16 mouse cellular contexts compared by ENCODE assay signal in the genomic region with DNA sequence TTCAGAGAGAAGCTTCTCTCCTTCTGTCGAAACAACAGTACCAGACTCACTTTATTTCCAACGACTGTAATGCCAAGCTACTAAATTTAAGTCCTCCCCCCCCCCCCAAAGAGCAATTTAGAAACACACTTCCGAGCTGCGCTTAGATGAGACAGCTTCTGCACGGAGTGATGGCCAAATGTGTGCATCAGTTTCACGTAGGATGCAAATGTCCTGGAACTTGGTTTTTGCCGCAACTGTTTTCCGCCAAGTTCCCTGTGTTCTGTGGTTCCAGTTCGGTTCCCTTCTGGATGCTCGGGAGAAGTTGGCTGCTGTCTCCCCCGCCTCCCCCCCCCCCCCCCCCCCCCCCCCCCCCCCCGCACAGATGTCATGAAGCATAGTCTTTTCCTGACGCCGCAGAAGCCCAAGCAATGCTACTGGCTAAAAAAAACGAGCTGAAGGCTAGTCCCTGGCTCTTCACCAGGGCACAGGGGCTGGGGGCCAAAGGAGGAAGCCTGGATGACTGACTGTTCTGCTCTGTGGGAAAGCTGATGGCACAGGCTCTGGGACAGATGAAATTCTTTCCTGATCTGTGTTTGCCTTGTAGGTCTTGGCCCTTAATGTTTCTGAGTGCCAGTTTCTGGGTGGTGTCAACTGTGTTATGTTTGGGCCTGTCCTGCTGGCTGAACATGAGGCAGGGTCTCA. TPM values are rescaled to one million over a fixed set of nuclear protein-coding genes. Genes with fewer than 3 reads are reported as not detected.
DNase-seq lines count a peak whose midpoint lies in the region; TF ChIP-seq lines count a peak whose summit lies in the region.
"Had no signal": no experiment of that assay in that cellular context is flagged by ENCODE, and none has a peak within 500 bp of the region (broad histone marks: within the 10 kb centered on the region; RNA-seq: fewer than 3 reads in every experiment).

No protein-coding gene starts in this region.

- dilution Hi-C loops in CH12.LX (cut with MboI; ENCODE audit: extremely low pct_ligation_motif_present, extremely low pct_unique_long_range_greater_than_20kb, low sequenced_read_pairs) = no loop called here

- TF ChIP-seq RAD21 in CH12.LX (IDR thresholded peaks at IDR 0.05; ENCODE audit: low read depth, low read length) = no peak

- TF ChIP-seq CTCF in CH12.LX (conservative IDR thresholded peaks at IDR 0.05 in 1 of 2, IDR thresholded peaks at IDR 0.05 in 1 of 2; ENCODE audit: low read depth in 2 of 2, low read length in 2 of 2) = no peak

- H3K36me3 ChIP-seq in CH12.LX (replicated peaks in 1 of 2; ENCODE audit: control insufficient read depth in 1 of 2, insufficient read depth in 1 of 2, low read length in 1 of 2) = no peaks in the 10 kb centered on the region
- H3K36me3 ChIP-seq: forebrain, embryonic 12.5 days had no signal

- in situ Hi-C loops in CH12.LX (cut with MboI; ENCODE audit: low pct_ligation_motif_present, low pct_unique_long_range_greater_than_20kb, low sequenced_read_pairs) = no loop called here

- no peak overlapping the region for H3K27ac ChIP-seq in CH12.LX (ENCODE audit: insufficient read depth, low read depth)
- H3K27ac ChIP-seq: forebrain, embryonic 12.5 days; hindbrain, postnatal 0 days had no signal

- H3K9ac ChIP-seq in CH12.LX (ENCODE audit: insufficient read depth, low read depth) = no peak overlapping the region
- H3K9ac ChIP-seq: forebrain, embryonic 12.5 days; lung, embryonic 14.5 days had no signal

- H3K79me2 ChIP-seq in CH12.LX (replicated peaks; ENCODE audit: control insufficient read depth, extremely low read depth, insufficient read depth, poor library complexity, severe bottlenecking) = no peaks in the 10 kb centered on the region

- 0 out of 2 replicates have a peak overlapping the region, but pooled peaks have one; percentile 11 for H3K4me2 ChIP-seq in CH12.LX (ENCODE audit: insufficient read depth, low read depth, poor library complexity, severe bottlenecking)
- H3K4me2 ChIP-seq: forebrain, embryonic 12.5 days; lung, embryonic 14.5 days had no signal

- no peak for TF ChIP-seq POLR2A in CH12.LX (IDR thresholded peaks at IDR 0.05; ENCODE audit: low read depth, low read length)

- H3K4me1 ChIP-seq in CH12.LX (ENCODE audit: control insufficient read depth in 1 of 2, insufficient read depth in 2 of 2) = peaks cover 0 to 6% of the 10 kb centered on the region in 2 experiments; a peak in 2 of 4 replicates

- no peak overlapping the region for H3K4me3 ChIP-seq in CH12.LX (replicated peaks in 1 of 3; ENCODE audit: low read depth in 2 of 3, low read length in 2 of 3, poor library complexity in 1 of 3)
- H3K4me3 ChIP-seq: forebrain, embryonic 12.5 days had no signal

- peak; percentile 48 to 58 for DNase-seq in cerebellum, postnatal 14 days
- no peak for DNase-seq in cerebellum, postnatal 25 days
- DNase-seq in layer of hippocampus, adult 18-20 months (ENCODE audit: low spot score in 2 of 2) = peak; percentile 45 to 74
- DNase-seq in layer of hippocampus, postnatal 10 days (ENCODE audit: low spot score in 2 of 2) = no peak
- no peak for DNase-seq in CH12.LX (ENCODE audit: extremely low read depth)
- peak; percentile 82 for DNase-seq in layer of hippocampus, adult 9-11 months
- DNase-seq in ovary, postnatal 36 days (ENCODE audit: low spot score) = no peak
- DNase-seq in adipocyte (ENCODE audit: low spot score) = no peak
- DNase-seq: cerebellum, postnatal 36 days; heart, postnatal 14 days; kidney, adult 2 months; thymus, postnatal 36 days had no signal

- H3K9me3 ChIP-seq in CH12.LX (replicated peaks; ENCODE audit: low read length) = peaks cover 7% of the 10 kb centered on the region
- H3K9me3 ChIP-seq: forebrain, embryonic 12.5 days had no signal

- peaks cover 37% of the 10 kb centered on the region for H3K27me3 ChIP-seq in CH12.LX (replicated peaks)
- H3K27me3 ChIP-seq: forebrain, embryonic 12.5 days had no signal

- no peak for TF ChIP-seq EP300 in CH12.LX (IDR thresholded peaks at IDR 0.05; ENCODE audit: low read length)

TF ChIP-seq in CH12.LX, 34 proteins besides CTCF, POLR2A, EP300 and RAD21:
- TF ChIP-seq MEF2A (IDR thresholded peaks at IDR 0.05; ENCODE audit: borderline replicate concordance, low read depth, low read length) (no peak), ZMIZ1 (IDR thresholded peaks at IDR 0.05; ENCODE audit: low read depth, low read length) (no peak), ELF1 (IDR thresholded peaks at IDR 0.05; ENCODE audit: low read depth, low read length) (no peak), JUND (conservative IDR thresholded peaks at IDR 0.05; ENCODE audit: low read depth, low read length) (no peak), GABPA (IDR thresholded peaks at IDR 0.05; ENCODE audit: insufficient replicate concordance, low read depth, low read length) (no peak), SIN3A (IDR thresholded peaks at IDR 0.05; ENCODE audit: low read length) (no peak), BHLHE40 (IDR thresholded peaks at IDR 0.05; ENCODE audit: low read depth, low read length) (no peak), KAT2A (IDR thresholded peaks at IDR 0.05; ENCODE audit: insufficient replicate concordance, low read length) (no peak), IRF4 (IDR thresholded peaks at IDR 0.05; ENCODE audit: low read depth, low read length) (no peak), HCFC1 (IDR thresholded peaks at IDR 0.05; ENCODE audit: low read depth, low read length) (no peak), POLR2AphosphoS2 (IDR thresholded peaks at IDR 0.05; ENCODE audit: low read depth, low read length) (no peak), E2F4 (IDR thresholded peaks at IDR 0.05; ENCODE audit: insufficient replicate concordance, low read depth, low read length) (no peak), RCOR1 (conservative IDR thresholded peaks at IDR 0.05; ENCODE audit: low read depth, low read length) (no peak), CHD2 (IDR thresholded peaks at IDR 0.05; ENCODE audit: low read length) (no peak), CHD1 (IDR thresholded peaks at IDR 0.05; ENCODE audit: low read depth, low read length) (no peak)

RNA-seq across cellular contexts. Expression of a gene that starts 18.2 kb away (rescaled TPM):
- total RNA-seq in layer of hippocampus, adult 18-20 months (2021) = under 1 TPM; 0.27 to 0.66 TPM
- not detected for total RNA-seq in layer of hippocampus, postnatal 10 days (2021)
- total RNA-seq in CH12.LX (2012; rRNA removed) (0.13 TPM in 1 of 2 replicates, not detected in the other), CH12.LX (2014; rRNA removed) (0.17 and 0.20 TPM in 2 replicates)
- polyA plus RNA-seq in CH12.LX (2012; ENCODE audit: insufficient read length, low read depth) = not detected in 2 replicates
- total RNA-seq: hindbrain, postnatal 0 days had no signal
- polyA plus RNA-seq: large intestine, adult 2 months had no signal

RNA-seq across cellular contexts. Expression of a gene that starts 27.2 kb away (rescaled TPM):
- 10 to 100 TPM; 53.2 to 57.5 TPM for total RNA-seq in layer of hippocampus, adult 18-20 months (2021)
- 10 to 100 TPM; 41.1 to 43.3 TPM for total RNA-seq in layer of hippocampus, postnatal 10 days (2021)
- total RNA-seq in CH12.LX (2012; rRNA removed) (56.9 and 58.8 TPM in 2 replicates), CH12.LX (2014; rRNA removed) (61.2 and 61.3 TPM in 2 replicates)
- 49.1 and 55.9 TPM in 2 replicates for polyA plus RNA-seq in CH12.LX (2012; ENCODE audit: insufficient read length, low read depth)

RNA-seq across cellular contexts. Expression of a gene that starts 57.2 kb away (rescaled TPM):
- total RNA-seq in layer of hippocampus, adult 18-20 months (2021) = 100 to 1,000 TPM in 1 of 2 experiments, 10 to 100 TPM in 1; 87.1 to 105 TPM
- 10 to 100 TPM; 28.4 to 33.9 TPM for total RNA-seq in layer of hippocampus, postnatal 10 days (2021)
- total RNA-seq in CH12.LX (2012; rRNA removed) (0.42 and 0.89 TPM in 2 replicates), CH12.LX (2014; rRNA removed) (0.57 and 0.60 TPM in 2 replicates)
- polyA plus RNA-seq in CH12.LX (2012; ENCODE audit: insufficient read length, low read depth) = 1.1 and 1.6 TPM in 2 replicates

RNA-seq across cellular contexts. Expression of a gene that starts 58.7 kb away (rescaled TPM):
- total RNA-seq in layer of hippocampus, adult 18-20 months (2021) = under 1 TPM; 0.25 to 0.40 TPM
- total RNA-seq in layer of hippocampus, postnatal 10 days (2021) = under 1 TPM in 1 of 2 experiments, not detected in 1; 0.23 TPM
- not detected in 2 replicates for total RNA-seq in CH12.LX (2012; rRNA removed)
- not detected in 2 replicates for total RNA-seq in CH12.LX (2014; rRNA removed)
- 0.20 TPM in 1 of 2 replicates, not detected in the other for polyA plus RNA-seq in CH12.LX (2012; ENCODE audit: insufficient read length, low read depth)
- polyA plus RNA-seq: forebrain, embryonic 12.5 days had no signal

Comparison
In these comparisons a context has a peak if more than half of its experiments do, and no peak if none do; other contexts are left out.
1. DNase-seq: peak in cerebellum, postnatal 14 days (2 of 2), layer of hippocampus, adult 18-20 months (2 of 2) and layer of hippocampus, adult 9-11 months (single experiment); none in cerebellum, postnatal 25 days (0 of 2), layer of hippocampus, postnatal 10 days (0 of 2), CH12.LX (single experiment), ovary, postnatal 36 days (single experiment) and adipocyte (single experiment).
2. RNA of a gene that starts 57.2 kb away (total RNA-seq): 87.1 to 105 TPM in layer of hippocampus, adult 18-20 months and 28.4 to 33.9 TPM in layer of hippocampus, postnatal 10 days; 0.42 to 0.89 TPM in CH12.LX; every median in the first group is over 10 times any median in the second.